Mouse (Mus musculus): ENCODE data around the gene Fam83c. TPM values are rescaled to one million over a fixed set of nuclear protein-coding genes. Genes with fewer than 3 reads are reported as not detected.
A peak's percentile ranks its signal among the peaks of the same experiment; 100 is the strongest.

Fam83c gene
- polyA plus RNA-seq, 1 experiment from 2014 or later = 0.14 TPM

- 67% methylated on average over 6 of the region's 6 CpGs for WGBS
- peak overlapping the region; percentile 58 for H3K9ac ChIP-seq (ENCODE audit: low read length)
- H3K4me1 ChIP-seq (ENCODE audit: control insufficient read depth, insufficient read depth, low read length) = peaks cover 9% of the 10 kb centered on the region; the same call in 1 of the 2 replicates
- ATAC-seq (ENCODE audit: low FRiP score) (peak; percentile 62), DNase-seq (ENCODE audit: low spot score, missing footprints) (no peak)
- H3K27ac ChIP-seq (ENCODE audit: low read depth, low read length) = peak overlapping the region; percentile 16
- H3K4me2 ChIP-seq = peak overlapping the region; percentile 75
- H3K9me3 ChIP-seq (ENCODE audit: control insufficient read depth, low read length) = no peaks in the 10 kb centered on the region
- no peaks in the 10 kb centered on the region for H3K27me3 ChIP-seq (ENCODE audit: control insufficient read depth, insufficient read depth, low read length)
- H3K36me3 ChIP-seq (ENCODE audit: control insufficient read depth, insufficient read depth, low read length) = peaks cover 12% of the 10 kb centered on the region; the same call in 1 of the 2 replicates
- H3K4me3 ChIP-seq (ENCODE audit: low read depth, low read length) = peak overlapping the region; percentile 42
Observed at GRCm38 (mm10) chr2:155819449-155820251, 15.0 kb downstream of the Fam83c start.

- Histone ChIP-seq H3K4me2 (peak within 1 kb of the TSS; percentile 75), H3K9me3 (ENCODE audit: control insufficient read depth, low read length) (no peaks in the 10 kb centered on the region), H3K4me3 (ENCODE audit: low read depth, low read length) (peak within 1 kb of the TSS; percentile 42), H3K4me1 (ENCODE audit: control insufficient read depth, insufficient read depth, low read length) (peaks cover 9% of the 10 kb centered on the region; the same call in 1 of the 2 replicates), H3K27ac (ENCODE audit: low read depth, low read length) (peak within 1 kb of the TSS; percentile 16), H3K27me3 (ENCODE audit: control insufficient read depth, insufficient read depth, low read length) (no peaks in the 10 kb centered on the region), H3K9ac (ENCODE audit: low read length) (peak within 1 kb of the TSS; percentile 58), H3K36me3 (ENCODE audit: control insufficient read depth, insufficient read depth, low read length) (peaks cover 12% of the 10 kb centered on the region; the same call in 1 of the 2 replicates)
- DNase-seq (ENCODE audit: low spot score, missing footprints) (no peak), ATAC-seq (ENCODE audit: low FRiP score) (no peak)
Observed at GRCm38 (mm10) chr2:155819392-155819448, 15.4 kb downstream of the Fam83c start, which contains the start of gene BC029722. BC029722 (minus strand) TSS chr2:155819426.

- ATAC-seq (ENCODE audit: low FRiP score) = peak; percentile 97
- Histone ChIP-seq H3K27me3 (ENCODE audit: control insufficient read depth, insufficient read depth, low read length) (no peaks in the 10 kb centered on the region), H3K27ac (ENCODE audit: low read depth, low read length) (peak overlapping the region; percentile 16; the same call in 1 of the 2 replicates), H3K4me2 (peak overlapping the region; percentile 75), H3K36me3 (ENCODE audit: control insufficient read depth, insufficient read depth, low read length) (peaks cover 12% of the 10 kb centered on the region; the same call in 1 of the 2 replicates), H3K9me3 (ENCODE audit: control insufficient read depth, low read length) (no peaks in the 10 kb centered on the region), H3K9ac (ENCODE audit: low read length) (peak overlapping the region; percentile 58), H3K4me3 (ENCODE audit: low read depth, low read length) (peak overlapping the region; percentile 42), H3K4me1 (ENCODE audit: control insufficient read depth, insufficient read depth, low read length) (peaks cover 9% of the 10 kb centered on the region; the same call in 1 of the 2 replicates)
- DNase-seq (ENCODE audit: low spot score, missing footprints) = peak; percentile 98
- WGBS = 3% methylated on average over 35 of the region's 37 CpGs
Observed at GRCm38 (mm10) chr2:155818596-155819391, 15.9 kb downstream of the Fam83c start.

- H3K9me3 ChIP-seq (ENCODE audit: control insufficient read depth, low read length) = no peaks in the 10 kb centered on the region
- no peaks in the 10 kb centered on the region for H3K27me3 ChIP-seq (ENCODE audit: control insufficient read depth, insufficient read depth, low read length)
- H3K4me3 ChIP-seq (ENCODE audit: low read depth, low read length) = no peak overlapping the region
- 74% methylated on average over 10 of the region's 10 CpGs for WGBS
- no peak for DNase-seq (ENCODE audit: low spot score, missing footprints)
- H3K36me3 ChIP-seq (ENCODE audit: control insufficient read depth, insufficient read depth, low read length) = peaks cover 7% of the 10 kb centered on the region; the same call in 1 of the 2 replicates
- no peak overlapping the region; the same call in 1 of the 2 replicates for H3K4me2 ChIP-seq
- no peak overlapping the region for H3K9ac ChIP-seq (ENCODE audit: low read length)
- ATAC-seq (ENCODE audit: low FRiP score) = no peak
- peaks cover 9% of the 10 kb centered on the region; the same call in 1 of the 2 replicates for H3K4me1 ChIP-seq (ENCODE audit: control insufficient read depth, insufficient read depth, low read length)
- H3K27ac ChIP-seq (ENCODE audit: low read depth, low read length) = no peak overlapping the region
Observed at GRCm38 (mm10) chr2:155817301-155818245, 17.1 kb downstream of the Fam83c start.

- 100% methylated on average over 1 of the region's 1 CpGs for WGBS
- no peak overlapping the region for H3K4me2 ChIP-seq
- no peak for ATAC-seq (ENCODE audit: low FRiP score)
- no peaks in the 10 kb centered on the region for H3K9me3 ChIP-seq (ENCODE audit: control insufficient read depth, low read length)
- no peak overlapping the region for H3K4me3 ChIP-seq (ENCODE audit: low read depth, low read length)
- H3K27me3 ChIP-seq (ENCODE audit: control insufficient read depth, insufficient read depth, low read length) = no peaks in the 10 kb centered on the region
- H3K36me3 ChIP-seq (ENCODE audit: control insufficient read depth, insufficient read depth, low read length) = peaks cover 2% of the 10 kb centered on the region; the same call in 1 of the 2 replicates
- H3K4me1 ChIP-seq (ENCODE audit: control insufficient read depth, insufficient read depth, low read length) = peaks cover 9% of the 10 kb centered on the region; the same call in 1 of the 2 replicates
- H3K27ac ChIP-seq (ENCODE audit: low read depth, low read length) = no peak overlapping the region
- DNase-seq (ENCODE audit: low spot score, missing footprints) = no peak
- no peak overlapping the region for H3K9ac ChIP-seq (ENCODE audit: low read length)
Observed at GRCm38 (mm10) chr2:155816179-155816578, 18.5 kb downstream of the Fam83c start.

- 41% methylated on average over 5 of the region's 5 CpGs for WGBS
- H3K4me2 ChIP-seq = no peak overlapping the region
- no peak for DNase-seq (ENCODE audit: low spot score, missing footprints)
- peaks cover 9% of the 10 kb centered on the region; the same call in 1 of the 2 replicates for H3K4me1 ChIP-seq (ENCODE audit: control insufficient read depth, insufficient read depth, low read length)
- no peaks in the 10 kb centered on the region for H3K27me3 ChIP-seq (ENCODE audit: control insufficient read depth, insufficient read depth, low read length)
- no peaks in the 10 kb centered on the region for H3K9me3 ChIP-seq (ENCODE audit: control insufficient read depth, low read length)
- no peak overlapping the region for H3K4me3 ChIP-seq (ENCODE audit: low read depth, low read length)
- no peak overlapping the region for H3K9ac ChIP-seq (ENCODE audit: low read length)
- no peak for ATAC-seq (ENCODE audit: low FRiP score)
- no peaks in the 10 kb centered on the region for H3K36me3 ChIP-seq (ENCODE audit: control insufficient read depth, insufficient read depth, low read length)
- no peak overlapping the region for H3K27ac ChIP-seq (ENCODE audit: low read depth, low read length)
Observed at GRCm38 (mm10) chr2:155814829-155815228, 19.8 kb downstream of the Fam83c start.

- Histone ChIP-seq H3K4me2 (no peak overlapping the region), H3K27me3 (ENCODE audit: control insufficient read depth, insufficient read depth, low read length) (no peaks in the 10 kb centered on the region), H3K9ac (ENCODE audit: low read length) (no peak overlapping the region), H3K4me1 (ENCODE audit: control insufficient read depth, insufficient read depth, low read length) (no peaks in the 10 kb centered on the region), H3K36me3 (ENCODE audit: control insufficient read depth, insufficient read depth, low read length) (no peaks in the 10 kb centered on the region), H3K4me3 (ENCODE audit: low read depth, low read length) (no peak overlapping the region), H3K9me3 (ENCODE audit: control insufficient read depth, low read length) (no peaks in the 10 kb centered on the region), H3K27ac (ENCODE audit: low read depth, low read length) (no peak overlapping the region)
- DNase-seq (ENCODE audit: low spot score, missing footprints) (no peak), ATAC-seq (ENCODE audit: low FRiP score) (no peak)
- WGBS = 83% methylated on average over 4 of the region's 4 CpGs
Observed at GRCm38 (mm10) chr2:155812637-155813036, 22.0 kb downstream of the Fam83c start.

- H3K4me1 ChIP-seq (ENCODE audit: control insufficient read depth, insufficient read depth, low read length) = no peaks in the 10 kb centered on the region
- peak; percentile 98 for DNase-seq (ENCODE audit: low spot score, missing footprints)
- ATAC-seq (ENCODE audit: low FRiP score) = 0 out of 2 replicates have a peak, but pooled peaks have one; percentile 19
- H3K27me3 ChIP-seq (ENCODE audit: control insufficient read depth, insufficient read depth, low read length) = no peaks in the 10 kb centered on the region
- no peak overlapping the region for H3K4me3 ChIP-seq (ENCODE audit: low read depth, low read length)
- H3K27ac ChIP-seq (ENCODE audit: low read depth, low read length) = no peak overlapping the region
- H3K9me3 ChIP-seq (ENCODE audit: control insufficient read depth, low read length) = no peaks in the 10 kb centered on the region
- no peaks in the 10 kb centered on the region for H3K36me3 ChIP-seq (ENCODE audit: control insufficient read depth, insufficient read depth, low read length)
- no peak overlapping the region for H3K4me2 ChIP-seq
- WGBS = 42% methylated on average over 16 of the region's 16 CpGs
- H3K9ac ChIP-seq (ENCODE audit: low read length) = no peak overlapping the region
Observed at GRCm38 (mm10) chr2:155811821-155812396, 22.7 kb downstream of the Fam83c start.

All from midbrain, embryonic 11.5 days (tissue).